Mouse (Mus musculus): ENCODE results near the gene Atg2a.

Atg2a gene

GRCm38 (mm10) chr19:6247526-6248300, 6.2 kb downstream of the Atg2a start:
- DNase-seq = no peak

GRCm38 (mm10) chr19:6253021-6253420, 11.6 kb downstream of the Atg2a start:
- DNase-seq = no peak

- peak; percentile 67 for DNase-seq
Observed at GRCm38 (mm10) chr19:6260428-6260827, 19.0 kb downstream of the Atg2a start.

GRCm38 (mm10) chr19:6260946-6261345, 19.5 kb downstream of the Atg2a start:
- DNase-seq = no peak

- no peak for DNase-seq
Observed at GRCm38 (mm10) chr19:6261379-6261778, 19.9 kb downstream of the Atg2a start.

- DNase-seq = peak; percentile 78
Observed at GRCm38 (mm10) chr19:6262222-6262621, 20.8 kb downstream of the Atg2a start.

- no peak for DNase-seq
Observed at GRCm38 (mm10) chr19:6262839-6263433, 21.5 kb downstream of the Atg2a start.

GRCm38 (mm10) chr19:6264200-6264599, 22.7 kb downstream of the Atg2a start:
- no peak for DNase-seq

GRCm38 (mm10) chr19:6264945-6265344, 23.5 kb downstream of the Atg2a start:
- DNase-seq = no peak

GRCm38 (mm10) chr19:6265727-6266182, 24.3 kb downstream of the Atg2a start:
- DNase-seq = no peak

- DNase-seq = no peak
Observed at GRCm38 (mm10) chr19:6267306-6268169, 26.1 kb downstream of the Atg2a start.

- DNase-seq = peak; percentile 91
Observed at GRCm38 (mm10) chr19:6268170-6268528, 26.7 kb downstream of the Atg2a start.

GRCm38 (mm10) chr19:6268670-6269132, 27.2 kb downstream of the Atg2a start:
- no peak for DNase-seq

GRCm38 (mm10) chr19:6269798-6270475, 28.5 kb downstream of the Atg2a start:
- DNase-seq = no peak

- no peak for DNase-seq
Observed at GRCm38 (mm10) chr19:6270661-6271060, 29.2 kb downstream of the Atg2a start.

GRCm38 (mm10) chr19:6271206-6271605, 29.7 kb downstream of the Atg2a start:
- DNase-seq = no peak

- DNase-seq = no peak
Observed at GRCm38 (mm10) chr19:6272053-6272452, 30.6 kb downstream of the Atg2a start.

GRCm38 (mm10) chr19:6272738-6273137, 31.3 kb downstream of the Atg2a start:
- no peak for DNase-seq

GRCm38 (mm10) chr19:6273592-6273991, 32.1 kb downstream of the Atg2a start:
- no peak for DNase-seq

- no peak for DNase-seq
Observed at GRCm38 (mm10) chr19:6273998-6274608, 32.6 kb downstream of the Atg2a start.

GRCm38 (mm10) chr19:6275740-6276389, 34.4 kb downstream of the Atg2a start:
- DNase-seq = no peak
